Mouse (Mus musculus) megakaryocyte-erythroid progenitor cell, adult 5-6 weeks (primary cell): ENCODE measurements around the gene Greb1. TPM values are rescaled to one million over a fixed set of nuclear protein-coding genes. Genes with fewer than 3 reads are reported as not detected.

Experiments
- ATAC-seq: replicated peaks from 2 replicates; pipeline ENCODE4 v1.8.0; 2016; ENCODE audit warnings: mild to moderate bottlenecking, inconsistent platforms; ENCODE audit not compliant: severe bottlenecking, poor library complexity, low FRiP score, low TSS enrichment
- total RNA-seq, 2 experiments: library from RNA; stranded (forward) in 1 of 2; stranded (reverse) in 1 of 2; fragments of 200-1000, 215-1000 nt in 1 of 2; fragments of >200 nt in 1 of 2; fragmentation: Nextera tagmentation in 1 of 2; gene quantifications; 2 replicates each; pipeline ENCODE4 v1.2.3; 2014 to 2017

Greb1 gene
- total RNA-seq, 2 experiments from 2014 or later = not detected

- ATAC-seq = no peak
These were observed 31.0 kb downstream of the Greb1 start for GRCm38 (mm10) chr12:16769601-16770165.

GRCm38 (mm10) chr12:16768711-16769110, 32.0 kb downstream of the Greb1 start:
- no peak for ATAC-seq

GRCm38 (mm10) chr12:16768251-16768650, 32.4 kb downstream of the Greb1 start:
- no peak for ATAC-seq

- no peak for ATAC-seq
These were observed 35.8 kb downstream of the Greb1 start for GRCm38 (mm10) chr12:16764776-16765445.

GRCm38 (mm10) chr12:16763649-16764422, 36.9 kb downstream of the Greb1 start:
- no peak for ATAC-seq

GRCm38 (mm10) chr12:16761461-16761860, 39.2 kb downstream of the Greb1 start:
- ATAC-seq = no peak

- no peak for ATAC-seq
These were observed 40.4 kb downstream of the Greb1 start for GRCm38 (mm10) chr12:16760246-16760645.

GRCm38 (mm10) chr12:16754311-16754710, 46.4 kb downstream of the Greb1 start:
- no peak for ATAC-seq

- ATAC-seq = no peak
These were observed 47.1 kb downstream of the Greb1 start for GRCm38 (mm10) chr12:16753555-16753954.

- no peak for ATAC-seq
These were observed 47.6 kb downstream of the Greb1 start for GRCm38 (mm10) chr12:16753110-16753509.

- ATAC-seq = no peak
These were observed 48.3 kb downstream of the Greb1 start for GRCm38 (mm10) chr12:16752236-16752840.

- ATAC-seq = no peak
These were observed 49.1 kb downstream of the Greb1 start for GRCm38 (mm10) chr12:16751609-16752008.

- ATAC-seq = no peak
These were observed 60.6 kb downstream of the Greb1 start for GRCm38 (mm10) chr12:16740059-16740458.

- no peak for ATAC-seq
These were observed 63.4 kb downstream of the Greb1 start for GRCm38 (mm10) chr12:16737266-16737665.

- ATAC-seq = no peak
These were observed 66.0 kb downstream of the Greb1 start for GRCm38 (mm10) chr12:16734698-16735097.

GRCm38 (mm10) chr12:16734009-16734408, 66.7 kb downstream of the Greb1 start:
- ATAC-seq = no peak

GRCm38 (mm10) chr12:16731121-16731741, 69.5 kb downstream of the Greb1 start:
- no peak for ATAC-seq

GRCm38 (mm10) chr12:16730196-16730595, 70.5 kb downstream of the Greb1 start:
- no peak for ATAC-seq

- ATAC-seq = no peak
These were observed 72.5 kb downstream of the Greb1 start for GRCm38 (mm10) chr12:16728221-16728620.

GRCm38 (mm10) chr12:16726229-16726628, 74.5 kb downstream of the Greb1 start:
- ATAC-seq = no peak
